Mouse (Mus musculus) CH12.LX (cell line): Measurements from ENCODE around the gene Kcnh7. TPM values are rescaled to one million over a fixed set of nuclear protein-coding genes. Genes with fewer than 3 reads are reported as not detected.

Experiments used
- DNase-seq: peaks from one replicate; pipeline ENCODE4 v3.0.0-alpha.2; 2013; ENCODE audit errors: extremely low read depth
- H3K27ac ChIP-seq: 2 replicates; pipeline ENCODE4 v1.5.1; 2012; ENCODE audit warnings: low read depth, mild to moderate bottlenecking, control low read depth, moderate library complexity; ENCODE audit not compliant: insufficient read depth
- H3K27me3 ChIP-seq: replicated peaks from 2 replicates; pipeline ENCODE3; 2012; ENCODE audit warnings: inconsistent platforms
- H3K36me3 ChIP-seq, 2 experiments: replicated peaks in 1 of 2; 2 replicates each; pipeline versions ENCODE3 to v1.6.1; 2012; ENCODE audit warnings: inconsistent platforms in 1 of 2, low read length in 1 of 2, mild to moderate bottlenecking in 1 of 2, mixed read lengths in 1 of 2, moderate library complexity in 1 of 2; ENCODE audit not compliant: control insufficient read depth in 1 of 2, insufficient read depth in 1 of 2
- H3K4me1 ChIP-seq, 2 experiments: 2 replicates each; pipeline ENCODE4 v1.6.1; 2012; ENCODE audit warnings: inconsistent platforms in 1 of 2, moderate library complexity in 1 of 2; ENCODE audit not compliant: insufficient read depth in 2 of 2, control insufficient read depth in 1 of 2
- H3K4me2 ChIP-seq: 2 replicates; pipeline ENCODE4 v1.6.1; 2012; ENCODE audit warnings: low read depth, mild to moderate bottlenecking, control low read depth; ENCODE audit not compliant: poor library complexity, insufficient read depth, severe bottlenecking
- H3K4me3 ChIP-seq, 3 experiments: fragments of 150-350 bp in 1 of 3; sonication (generic) in 1 of 3; replicated peaks in 1 of 3; 2 replicates each; pipeline versions ENCODE3 to v1.5.1; 2011 to 2012; ENCODE audit warnings: low read depth in 2 of 3, low read length in 2 of 3, mild to moderate bottlenecking in 2 of 3, moderate library complexity in 2 of 3, control low read depth in 1 of 3, improper control_type of control experiment in 1 of 3, inconsistent platforms in 1 of 3, mixed read lengths in 1 of 3; ENCODE audit not compliant: poor library complexity in 1 of 3
- H3K79me2 ChIP-seq: replicated peaks from 2 replicates; pipeline ENCODE4 v1.6.1; 2012; ENCODE audit warnings: mild to moderate bottlenecking, moderate library complexity; ENCODE audit not compliant: control insufficient read depth, poor library complexity, insufficient read depth, severe bottlenecking; ENCODE audit errors: extremely low read depth
- H3K9ac ChIP-seq: 2 replicates; pipeline ENCODE4 v1.6.1; 2012; ENCODE audit warnings: low read depth, mild to moderate bottlenecking, control low read depth, moderate library complexity; ENCODE audit not compliant: insufficient read depth
- H3K9me3 ChIP-seq: replicated peaks from 2 replicates; pipeline ENCODE3; 2012; ENCODE audit warnings: low read length, inconsistent platforms, mixed read lengths
- E2F4 ChIP-seq: IDR thresholded peaks from 2 replicates; pipeline ENCODE4 v1.6.1; 2011; ENCODE audit warnings: low read depth, low read length, improper control_type of control experiment; ENCODE audit not compliant: insufficient replicate concordance
- IRF4 ChIP-seq: IDR thresholded peaks from 2 replicates; pipeline ENCODE4 v1.6.1; 2014; ENCODE audit warnings: low read depth, mild to moderate bottlenecking, inconsistent platforms, low read length, improper control_type of control experiment
- JUND ChIP-seq: conservative IDR thresholded peaks from 2 replicates; pipeline ENCODE4 v1.6.1; 2011; ENCODE audit warnings: low read depth, low read length, improper control_type of control experiment
- MAFK ChIP-seq: IDR thresholded peaks from 2 replicates; pipeline ENCODE4 v1.6.1; 2011; ENCODE audit warnings: low read length, improper control_type of control experiment; ENCODE audit not compliant: insufficient replicate concordance
- MEF2A ChIP-seq: IDR thresholded peaks from 2 replicates; pipeline ENCODE4 v1.6.1; 2014; ENCODE audit warnings: low read depth, mild to moderate bottlenecking, inconsistent platforms, low read length, improper control_type of control experiment, borderline replicate concordance
- MXI1 ChIP-seq: IDR thresholded peaks from 2 replicates; pipeline ENCODE4 v1.6.1; 2011; ENCODE audit warnings: mild to moderate bottlenecking, low read depth, low read length, improper control_type of control experiment
- NRF1 ChIP-seq: IDR thresholded peaks from 2 replicates; pipeline ENCODE4 v1.6.1; 2014; ENCODE audit warnings: low read depth, mild to moderate bottlenecking, inconsistent platforms, low read length, improper control_type of control experiment, moderate library complexity
- POLR2A ChIP-seq: IDR thresholded peaks from 2 replicates; pipeline ENCODE4 v1.6.1; 2011; ENCODE audit warnings: low read depth, mild to moderate bottlenecking, improper control_type of control experiment, low read length
- SIN3A ChIP-seq: IDR thresholded peaks from 2 replicates; pipeline ENCODE4 v1.6.1; 2012; ENCODE audit warnings: low read length, improper control_type of control experiment, inconsistent platforms
- TBP ChIP-seq: conservative IDR thresholded peaks from 2 replicates; pipeline ENCODE4 v1.6.1; 2011; ENCODE audit warnings: low read depth, low read length, improper control_type of control experiment
- TCF12 ChIP-seq: IDR thresholded peaks from 2 replicates; pipeline ENCODE4 v1.6.1; 2014; ENCODE audit warnings: low read depth, mild to moderate bottlenecking, inconsistent platforms, low read length, improper control_type of control experiment
- ZKSCAN1 ChIP-seq: IDR thresholded peaks from 2 replicates; pipeline ENCODE4 v1.6.1; 2012; ENCODE audit warnings: low read depth, inconsistent platforms, low read length, improper control_type of control experiment, borderline replicate concordance
- ZMIZ1 ChIP-seq: IDR thresholded peaks from 2 replicates; pipeline ENCODE4 v1.6.1; 2012; ENCODE audit warnings: low read depth, mild to moderate bottlenecking, inconsistent platforms, low read length, improper control_type of control experiment
- dilution Hi-C: fragments of 300-500 bp; cut with MboI; formaldehyde crosslinking; loops from 2 replicates; pipeline ENCODE4 v1.14.3; 2020; ENCODE audit warnings: low sequenced_read_pairs; ENCODE audit not compliant: extremely low pct_unique_long_range_greater_than_20kb, extremely low pct_ligation_motif_present
- in situ Hi-C: fragments of 300-500 bp; cut with MboI; formaldehyde crosslinking; loops from 3 replicates; pipeline ENCODE4 v1.14.3; 2019; ENCODE audit warnings: low sequenced_read_pairs, low pct_ligation_motif_present, low pct_unique_long_range_greater_than_20kb, mixed read lengths
- polyA plus RNA-seq: library from polyadenylated mRNA; unstranded; fragments of >175 nt; gene quantifications from 2 replicates; pipeline ENCODE4 v1.2.1, GENCODE M21; 2012; ENCODE audit warnings: low read depth; ENCODE audit not compliant: insufficient read length
- total RNA-seq, 2 experiments: library from RNA; depleted of rRNA; stranded (reverse); fragments of 300-350 nt in 1 of 2; fragments of >200 nt in 1 of 2; gene quantifications; 2 replicates each; pipeline ENCODE4 v1.2.3; 2012 to 2014

Gene Kcnh7
- total and polyA plus RNA-seq, 3 experiments = 0.10 TPM; not detected in 2

DNA sequence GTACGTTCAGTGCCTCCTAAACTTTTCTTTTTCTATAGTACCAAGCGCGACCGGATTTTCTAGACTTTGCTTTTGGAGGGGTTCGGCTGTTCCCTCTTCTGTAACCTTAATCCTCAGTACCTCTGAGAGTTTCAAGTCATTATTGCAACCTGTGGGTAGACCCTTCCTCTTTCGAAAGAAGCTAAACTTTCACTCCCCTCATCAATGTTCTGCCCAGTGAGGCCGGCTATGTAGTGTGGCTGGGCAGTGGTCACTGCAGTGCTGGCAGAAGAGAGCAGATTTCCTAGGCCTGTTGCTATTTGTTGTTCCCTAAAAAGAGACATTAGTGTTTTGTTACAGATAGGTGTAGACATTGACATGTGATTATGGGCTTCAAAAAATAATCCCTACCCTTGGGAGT, 519.2 kb downstream of the Kcnh7 start:
- Histone ChIP-seq H3K27ac (no peak overlapping the region), H3K4me1 (peaks cover 0 to 23% of the 10 kb centered on the region in 2 experiments; a peak in 2 of 4 replicates), H3K4me3 (peak overlapping the region in 2 of 3 experiments; percentile 71 to 86), H3K9me3 (no peaks in the 10 kb centered on the region), H3K9ac (peak overlapping the region; percentile 22; the same call in 1 of the 2 replicates), H3K79me2 (no peaks in the 10 kb centered on the region), H3K27me3 (no peaks in the 10 kb centered on the region), H3K4me2 (peak overlapping the region; percentile 97), H3K36me3 (no peaks in the 10 kb centered on the region)
- dilution Hi-C loops = no loop called here
- in situ Hi-C loops = no loop called here
- no peak for DNase-seq
- TF ChIP-seq SIN3A (0 out of 2 replicates have a peak, but pooled peaks have one; percentile 29), ZKSCAN1 (no peak)

GRCm38 (mm10) chr2:62664135-62664670, 519.9 kb downstream of the Kcnh7 start, which contains the start of gene Gca:
TSS of gene Gca (plus strand) at chr2:62664285.
- H3K27ac ChIP-seq = 0 out of 2 replicates have a peak within 1 kb of the TSS, but pooled peaks have one; percentile 2
- in situ Hi-C loops = no loop called here
- peak; percentile 86 for DNase-seq
- H3K27me3 ChIP-seq = no peaks in the 10 kb centered on the region
- no peaks in the 10 kb centered on the region for H3K9me3 ChIP-seq
- peak within 1 kb of the TSS; percentile 97 for H3K4me2 ChIP-seq
- peak; percentile 7; the same call in 1 of the 2 replicates for TF ChIP-seq IRF4
- TF ChIP-seq JUND = no peak
- peak; percentile 40; the same call in 1 of the 2 replicates for TF ChIP-seq MXI1
- 0 out of 2 replicates have a peak, but pooled peaks have one; percentile 12 for TF ChIP-seq MEF2A
- TF ChIP-seq ZMIZ1 = peak; percentile 36; the same call in 1 of the 2 replicates
- TF ChIP-seq TCF12 = no peak; the same call in 1 of the 2 replicates
- TF ChIP-seq NRF1 = peak; percentile 43; the same call in 1 of the 2 replicates
- TF ChIP-seq TBP = 0 out of 2 replicates have a peak, but pooled peaks have one; percentile 21
- TF ChIP-seq POLR2A = peak; percentile 83
- TF ChIP-seq, all 38 proteins: peak for 7
- Histone ChIP-seq H3K4me3 (peak within 1 kb of the TSS; percentile 41 to 86 (median 71)), H3K4me1 (peaks cover 0 to 23% of the 10 kb centered on the region in 2 experiments; a peak in 2 of 4 replicates), H3K79me2 (no peaks in the 10 kb centered on the region), H3K36me3 (no peaks in the 10 kb centered on the region), H3K9ac (peak within 1 kb of the TSS; percentile 22)
- dilution Hi-C loops = no loop called here

DNA sequence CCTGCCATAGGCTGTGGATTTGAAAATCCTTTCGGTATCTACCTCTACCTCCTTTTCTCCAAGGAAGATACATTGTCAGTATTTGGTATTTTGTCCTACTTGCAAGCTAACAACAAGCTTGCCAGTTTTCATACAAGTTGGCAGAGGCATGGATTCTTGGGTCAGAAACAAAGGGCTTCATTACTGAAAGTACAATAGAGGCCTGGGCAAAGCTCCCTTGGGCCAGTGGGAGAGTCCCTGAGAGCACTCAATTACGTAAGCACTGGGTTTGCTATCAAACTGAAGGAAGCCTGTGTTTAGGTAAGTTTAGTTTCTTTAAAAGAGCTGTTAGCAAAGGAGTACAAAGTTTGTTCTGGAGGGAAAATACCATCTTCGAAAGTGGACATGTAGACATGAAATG, 521.5 kb downstream of the Kcnh7 start:
- peak overlapping the region; percentile 60 for H3K4me2 ChIP-seq
- dilution Hi-C loops (no loop called here), in situ Hi-C loops (no loop called here)
- H3K36me3 ChIP-seq = no peaks in the 10 kb centered on the region
- H3K79me2 ChIP-seq = no peaks in the 10 kb centered on the region
- no peak overlapping the region for H3K4me3 ChIP-seq
- no peaks in the 10 kb centered on the region for H3K27me3 ChIP-seq
- no peak overlapping the region for H3K9ac ChIP-seq
- TF ChIP-seq POLR2A (no peak), E2F4 (no peak), IRF4 (peak; percentile 51; the same call in 1 of the 2 replicates), MAFK (no peak), MEF2A (peak; percentile 11; the same call in 1 of the 2 replicates), ZKSCAN1 (no peak)
- no peak for DNase-seq
- no peaks in the 10 kb centered on the region for H3K9me3 ChIP-seq
- peaks cover 0 to 23% of the 10 kb centered on the region in 2 experiments; a peak in 2 of 4 replicates for H3K4me1 ChIP-seq
- no peak overlapping the region for H3K27ac ChIP-seq
